Mouse (Mus musculus) G1E (cell line): Measurements from ENCODE around the gene Adamtsl2. TPM values are rescaled to one million over a fixed set of nuclear protein-coding genes. Genes with fewer than 3 reads are reported as not detected.

Experiments used
- ATAC-seq: 2 replicates; pipeline ENCODE4 v1.8.0; 2016; ENCODE audit warnings: mild to moderate bottlenecking; ENCODE audit not compliant: insufficient number of reproducible peaks, poor library complexity, low FRiP score, severe bottlenecking; ENCODE audit errors: extremely low read depth
- DNase-seq: peaks from one replicate; pipeline ENCODE4 v3.0.0; 2012; ENCODE audit warnings: low spot score
- H3K27me3 ChIP-seq: 2 replicates; pipeline ENCODE4 v1.6.1; 2012; ENCODE audit warnings: mild to moderate bottlenecking, low read length, inconsistent platforms; ENCODE audit not compliant: insufficient read depth
- H3K36me3 ChIP-seq: replicated peaks from 2 replicates; pipeline ENCODE3; 2012; ENCODE audit warnings: mild to moderate bottlenecking, inconsistent platforms
- H3K4me1 ChIP-seq: 2 replicates; pipeline ENCODE4 v1.6.1; 2012; ENCODE audit warnings: low read depth, low read length, inconsistent platforms, mixed read lengths; ENCODE audit not compliant: insufficient read depth
- H3K4me3 ChIP-seq: 2 replicates; pipeline ENCODE4 v1.5.1; 2012; ENCODE audit warnings: low read depth, mild to moderate bottlenecking, inconsistent platforms, low read length, moderate library complexity, mixed read lengths
- H3K9me3 ChIP-seq: replicated peaks from 2 replicates; pipeline ENCODE4 v1.6.1; 2012; ENCODE audit warnings: inconsistent platforms
- CTCF ChIP-seq: IDR thresholded peaks from 2 replicates; pipeline ENCODE4 v1.5.1; 2012; ENCODE audit warnings: low read depth, low read length, inconsistent platforms, mixed read lengths
- GATA1 ChIP-seq: IDR thresholded peaks from 2 replicates; pipeline ENCODE4 v1.6.1; 2012; ENCODE audit warnings: borderline replicate concordance, low read length, inconsistent platforms, mixed read lengths
- GATA2 ChIP-seq: IDR thresholded peaks from 2 replicates; pipeline ENCODE4 v1.6.1; 2012; ENCODE audit warnings: low read depth, low read length, inconsistent platforms, borderline replicate concordance
- POLR2AphosphoS5 ChIP-seq: IDR thresholded peaks from 2 replicates; pipeline ENCODE4 v1.6.1; 2012; ENCODE audit warnings: low read depth, low read length, inconsistent platforms; ENCODE audit not compliant: insufficient replicate concordance
- TAL1 ChIP-seq: conservative IDR thresholded peaks from 2 replicates; pipeline ENCODE4 v1.6.1; 2012; ENCODE audit warnings: low read depth, low read length, inconsistent platforms, mixed read lengths
- polyA plus RNA-seq: library from polyadenylated mRNA; stranded (reverse); fragments of >175 nt; gene quantifications from 2 replicates; pipeline ENCODE4 v1.2.3, GENCODE M21; 2012
- total RNA-seq, 2 experiments: library from RNA; stranded (forward) in 1 of 2; stranded (reverse) in 1 of 2; fragments of 200-1000 nt in 1 of 2; fragments of >200 nt in 1 of 2; fragmentation: Nextera tagmentation in 1 of 2; gene quantifications; 2 replicates each; pipeline ENCODE4 v1.2.3; 2014 to 2017

The Adamtsl2 gene
- total and polyA plus RNA-seq, 3 experiments = 0.11 TPM; not detected in 2

GRCm38 (mm10) chr2:27042131-27042844 is 36.9 kb upstream of the Adamtsl2 start:
- DNase-seq (no peak), ATAC-seq (no peak)
- Histone ChIP-seq H3K9me3 (no peaks in the 10 kb centered on the region), H3K4me1 (peaks cover 7% of the 10 kb centered on the region; the same call in 1 of the 2 replicates), H3K27me3 (peaks cover 42% of the 10 kb centered on the region), H3K36me3 (no peaks in the 10 kb centered on the region), H3K4me3 (no peak overlapping the region)
- TF ChIP-seq CTCF (no peak), GATA1 (no peak), POLR2AphosphoS5 (no peak), GATA2 (no peak), TAL1 (no peak)

DNA sequence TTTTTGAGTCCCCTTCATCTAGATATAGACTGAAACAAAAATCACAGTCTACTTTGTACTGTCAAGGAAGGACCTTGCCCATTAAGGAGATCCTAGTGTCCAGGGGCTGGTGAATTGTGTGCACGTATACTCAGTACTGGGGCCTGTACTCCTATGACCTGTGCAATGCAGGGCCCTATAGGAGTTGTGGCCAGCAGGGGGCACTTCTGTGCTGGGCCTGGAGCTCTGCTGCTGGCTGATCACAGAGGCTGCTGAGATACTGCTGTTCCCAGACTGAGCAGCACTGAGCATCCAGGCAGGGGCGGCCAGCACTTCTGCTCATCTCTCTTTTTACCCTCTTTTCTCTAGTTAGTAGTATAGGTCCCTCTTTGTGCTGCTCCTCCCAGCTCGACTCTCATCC is 35.7 kb upstream of the Adamtsl2 start:
- ATAC-seq = no peak
- Histone ChIP-seq H3K36me3 (no peaks in the 10 kb centered on the region), H3K4me3 (no peak overlapping the region), H3K27me3 (peaks cover 45% of the 10 kb centered on the region), H3K4me1 (peaks cover 6% of the 10 kb centered on the region; the same call in 1 of the 2 replicates), H3K9me3 (no peaks in the 10 kb centered on the region)
- no peak for TF ChIP-seq GATA2
- TF ChIP-seq POLR2AphosphoS5 = no peak
- TF ChIP-seq TAL1 = no peak
- 0 out of 2 replicates have a peak, but pooled peaks have one; percentile 24 for TF ChIP-seq CTCF
- DNase-seq = no peak

DNA sequence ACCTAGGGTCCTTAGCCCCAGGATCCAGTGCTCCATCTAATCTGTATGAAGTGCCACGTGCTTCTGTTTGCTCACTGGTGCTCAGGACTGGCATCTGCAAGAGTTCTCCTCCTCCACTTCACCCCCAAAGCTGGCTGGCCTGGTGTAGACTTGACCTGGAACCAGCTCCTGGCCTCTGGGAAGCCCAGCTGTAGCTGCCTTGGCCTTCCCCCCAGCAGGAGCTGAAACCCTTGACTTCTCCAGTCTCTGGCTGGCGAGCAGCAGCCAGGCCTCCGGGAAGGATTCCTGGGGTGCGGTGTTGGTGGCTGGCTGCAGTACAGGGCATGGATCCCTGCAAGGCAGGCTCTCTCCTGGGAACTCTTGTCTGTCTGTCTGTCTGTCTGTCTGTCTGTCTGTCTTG is 35.0 kb upstream of the Adamtsl2 start:
- Histone ChIP-seq H3K4me3 (no peak overlapping the region), H3K9me3 (no peaks in the 10 kb centered on the region), H3K4me1 (no peaks in the 10 kb centered on the region), H3K36me3 (no peaks in the 10 kb centered on the region), H3K27me3 (peaks cover 44% of the 10 kb centered on the region)
- no peak for DNase-seq
- ATAC-seq = no peak
- TF ChIP-seq TAL1 (no peak), POLR2AphosphoS5 (no peak), GATA2 (no peak), CTCF (no peak), GATA1 (no peak)

- TF ChIP-seq POLR2AphosphoS5 = no peak
- no peak for TF ChIP-seq GATA1
- TF ChIP-seq TAL1 = no peak
- TF ChIP-seq CTCF = no peak
- no peak for TF ChIP-seq GATA2
- no peak for ATAC-seq
- H3K27me3 ChIP-seq = peaks cover 41% of the 10 kb centered on the region
Measured at GRCm38 (mm10) chr2:27044641-27045040, 34.5 kb upstream of the Adamtsl2 start.

GRCm38 (mm10) chr2:27045979-27046770 is 33.0 kb upstream of the Adamtsl2 start:
- ATAC-seq = no peak
- H3K4me1 ChIP-seq = no peaks in the 10 kb centered on the region
- H3K9me3 ChIP-seq = no peaks in the 10 kb centered on the region
- TF ChIP-seq CTCF = no peak
- no peaks in the 10 kb centered on the region for H3K36me3 ChIP-seq
- H3K4me3 ChIP-seq = no peak overlapping the region
- DNase-seq = no peak
- peaks cover 35% of the 10 kb centered on the region for H3K27me3 ChIP-seq

More at GRCm38 (mm10) chr2:27044641-27045040, 34.5 kb upstream of the Adamtsl2 start:
- no peaks in the 10 kb centered on the region for H3K4me1 ChIP-seq
- H3K9me3 ChIP-seq = no peaks in the 10 kb centered on the region
- H3K4me3 ChIP-seq = no peak overlapping the region
- H3K36me3 ChIP-seq = no peaks in the 10 kb centered on the region
- no peak for DNase-seq

DNA sequence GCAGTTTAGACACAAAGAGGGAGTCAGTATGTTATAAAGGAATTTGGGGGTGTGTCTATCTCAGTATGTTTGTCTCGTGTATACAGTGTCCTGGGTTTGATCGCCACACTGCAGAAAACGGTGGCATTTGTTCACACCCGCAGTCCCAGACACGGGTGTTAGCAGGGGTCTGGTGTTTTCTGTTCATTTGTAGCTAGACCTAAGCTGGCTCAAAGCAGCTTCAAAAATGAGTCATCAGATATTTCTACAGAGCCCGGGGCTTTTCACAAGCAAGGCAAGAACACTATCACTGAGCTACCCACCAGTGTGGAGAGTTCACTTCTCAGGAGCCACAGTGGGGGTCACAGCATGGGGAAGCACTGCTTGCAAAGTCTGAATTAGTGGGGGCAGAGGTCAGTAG is 29.8 kb upstream of the Adamtsl2 start:
- Histone ChIP-seq H3K9me3 (no peaks in the 10 kb centered on the region), H3K36me3 (no peaks in the 10 kb centered on the region), H3K4me3 (no peak overlapping the region), H3K27me3 (peaks cover 28% of the 10 kb centered on the region), H3K4me1 (no peaks in the 10 kb centered on the region)
- TF ChIP-seq POLR2AphosphoS5 = no peak
- TF ChIP-seq CTCF = no peak
- TF ChIP-seq GATA2 = no peak
- TF ChIP-seq GATA1 = no peak
- TF ChIP-seq TAL1 = no peak
- DNase-seq (no peak), ATAC-seq (no peak)
